Mouse (Mus musculus) CH12.LX (cell line): ENCODE measurements around the gene Prodh2. TPM values are rescaled to one million over a fixed set of nuclear protein-coding genes. Genes with fewer than 3 reads are reported as not detected.

Source experiments
- DNase-seq: peaks from one replicate; pipeline ENCODE4 v3.0.0-alpha.2; 2013; ENCODE audit errors: extremely low read depth
- H3K27ac ChIP-seq: 2 replicates; pipeline ENCODE4 v1.5.1; 2012; ENCODE audit warnings: low read depth, mild to moderate bottlenecking, control low read depth, moderate library complexity; ENCODE audit not compliant: insufficient read depth
- H3K27me3 ChIP-seq: replicated peaks from 2 replicates; pipeline ENCODE3; 2012; ENCODE audit warnings: inconsistent platforms
- H3K36me3 ChIP-seq, 2 experiments: replicated peaks in 1 of 2; 2 replicates each; pipeline versions ENCODE3 to v1.6.1; 2012; ENCODE audit warnings: inconsistent platforms in 1 of 2, low read length in 1 of 2, mild to moderate bottlenecking in 1 of 2, mixed read lengths in 1 of 2, moderate library complexity in 1 of 2; ENCODE audit not compliant: control insufficient read depth in 1 of 2, insufficient read depth in 1 of 2
- H3K4me1 ChIP-seq, 2 experiments: 2 replicates each; pipeline ENCODE4 v1.6.1; 2012; ENCODE audit warnings: inconsistent platforms in 1 of 2, moderate library complexity in 1 of 2; ENCODE audit not compliant: insufficient read depth in 2 of 2, control insufficient read depth in 1 of 2
- H3K4me2 ChIP-seq: 2 replicates; pipeline ENCODE4 v1.6.1; 2012; ENCODE audit warnings: low read depth, mild to moderate bottlenecking, control low read depth; ENCODE audit not compliant: poor library complexity, insufficient read depth, severe bottlenecking
- H3K4me3 ChIP-seq, 3 experiments: fragments of 150-350 bp in 1 of 3; sonication (generic) in 1 of 3; replicated peaks in 1 of 3; 2 replicates each; pipeline versions ENCODE3 to v1.5.1; 2011 to 2012; ENCODE audit warnings: low read depth in 2 of 3, low read length in 2 of 3, mild to moderate bottlenecking in 2 of 3, moderate library complexity in 2 of 3, control low read depth in 1 of 3, improper control_type of control experiment in 1 of 3, inconsistent platforms in 1 of 3, mixed read lengths in 1 of 3; ENCODE audit not compliant: poor library complexity in 1 of 3
- H3K79me2 ChIP-seq: replicated peaks from 2 replicates; pipeline ENCODE4 v1.6.1; 2012; ENCODE audit warnings: mild to moderate bottlenecking, moderate library complexity; ENCODE audit not compliant: control insufficient read depth, poor library complexity, insufficient read depth, severe bottlenecking; ENCODE audit errors: extremely low read depth
- H3K9ac ChIP-seq: 2 replicates; pipeline ENCODE4 v1.6.1; 2012; ENCODE audit warnings: low read depth, mild to moderate bottlenecking, control low read depth, moderate library complexity; ENCODE audit not compliant: insufficient read depth
- H3K9me3 ChIP-seq: replicated peaks from 2 replicates; pipeline ENCODE3; 2012; ENCODE audit warnings: low read length, inconsistent platforms, mixed read lengths
- CHD1 ChIP-seq: IDR thresholded peaks from 2 replicates; pipeline ENCODE4 v1.6.1; 2012; ENCODE audit warnings: low read depth, low read length, improper control_type of control experiment, inconsistent platforms
- CTCF ChIP-seq, 2 experiments: IDR thresholded peaks in 1 of 2; conservative IDR thresholded peaks in 1 of 2; 2 replicates each; pipeline ENCODE4 v1.5.1; 2011 to 2012; ENCODE audit warnings: low read depth in 2 of 2, low read length in 2 of 2, improper control_type of control experiment in 1 of 2, inconsistent platforms in 1 of 2, mild to moderate bottlenecking in 1 of 2, moderate library complexity in 1 of 2
- ETS1 ChIP-seq: conservative IDR thresholded peaks from 2 replicates; pipeline ENCODE4 v1.6.1; 2012; ENCODE audit warnings: low read depth, mild to moderate bottlenecking, inconsistent platforms, low read length, improper control_type of control experiment, moderate library complexity
- HCFC1 ChIP-seq: IDR thresholded peaks from 2 replicates; pipeline ENCODE4 v1.6.1; 2012; ENCODE audit warnings: low read depth, mild to moderate bottlenecking, inconsistent platforms, low read length, improper control_type of control experiment
- IRF4 ChIP-seq: IDR thresholded peaks from 2 replicates; pipeline ENCODE4 v1.6.1; 2014; ENCODE audit warnings: low read depth, mild to moderate bottlenecking, inconsistent platforms, low read length, improper control_type of control experiment
- JUN ChIP-seq: IDR thresholded peaks from 2 replicates; pipeline ENCODE4 v1.6.1; 2011; ENCODE audit warnings: low read depth, mild to moderate bottlenecking, low read length, improper control_type of control experiment, moderate library complexity; ENCODE audit not compliant: insufficient read depth
- JUND ChIP-seq: conservative IDR thresholded peaks from 2 replicates; pipeline ENCODE4 v1.6.1; 2011; ENCODE audit warnings: low read depth, low read length, improper control_type of control experiment
- MYC ChIP-seq: IDR thresholded peaks from 2 replicates; pipeline ENCODE4 v1.6.1; 2011; ENCODE audit warnings: low read depth, mild to moderate bottlenecking, improper control_type of control experiment, low read length
- NELFE ChIP-seq: IDR thresholded peaks from 2 replicates; pipeline ENCODE4 v1.6.1; 2011; ENCODE audit warnings: low read depth, low read length, improper control_type of control experiment
- NRF1 ChIP-seq: IDR thresholded peaks from 2 replicates; pipeline ENCODE4 v1.6.1; 2014; ENCODE audit warnings: low read depth, mild to moderate bottlenecking, inconsistent platforms, low read length, improper control_type of control experiment, moderate library complexity
- POLR2AphosphoS2 ChIP-seq: IDR thresholded peaks from 2 replicates; pipeline ENCODE4 v1.6.1; 2011; ENCODE audit warnings: low read depth, low read length, improper control_type of control experiment
- RAD21 ChIP-seq: IDR thresholded peaks from 2 replicates; pipeline ENCODE4 v1.6.1; 2011; ENCODE audit warnings: low read depth, mild to moderate bottlenecking, low read length, improper control_type of control experiment, moderate library complexity
- USF1 ChIP-seq: IDR thresholded peaks from 2 replicates; pipeline ENCODE4 v1.6.1; 2014; ENCODE audit warnings: low read depth, mild to moderate bottlenecking, inconsistent platforms, low read length, improper control_type of control experiment
- ZMIZ1 ChIP-seq: IDR thresholded peaks from 2 replicates; pipeline ENCODE4 v1.6.1; 2012; ENCODE audit warnings: low read depth, mild to moderate bottlenecking, inconsistent platforms, low read length, improper control_type of control experiment
- ZNF384 ChIP-seq: IDR thresholded peaks from 2 replicates; pipeline ENCODE4 v1.6.1; 2012; ENCODE audit warnings: low read depth, low read length, improper control_type of control experiment, inconsistent platforms
- dilution Hi-C: fragments of 300-500 bp; cut with MboI; formaldehyde crosslinking; loops from 2 replicates; pipeline ENCODE4 v1.14.3; 2020; ENCODE audit warnings: low sequenced_read_pairs; ENCODE audit not compliant: extremely low pct_unique_long_range_greater_than_20kb, extremely low pct_ligation_motif_present
- in situ Hi-C: fragments of 300-500 bp; cut with MboI; formaldehyde crosslinking; loops from 3 replicates; pipeline ENCODE4 v1.14.3; 2019; ENCODE audit warnings: low sequenced_read_pairs, low pct_ligation_motif_present, low pct_unique_long_range_greater_than_20kb, mixed read lengths
- polyA plus RNA-seq: library from polyadenylated mRNA; unstranded; fragments of >175 nt; gene quantifications from 2 replicates; pipeline ENCODE4 v1.2.1, GENCODE M21; 2012; ENCODE audit warnings: low read depth; ENCODE audit not compliant: insufficient read length
- total RNA-seq, 2 experiments: library from RNA; depleted of rRNA; stranded (reverse); fragments of 300-350 nt in 1 of 2; fragments of >200 nt in 1 of 2; gene quantifications; 2 replicates each; pipeline ENCODE4 v1.2.3; 2012 to 2014

Prodh2 gene
- total and polyA plus RNA-seq, 3 experiments, result not detected

DNA sequence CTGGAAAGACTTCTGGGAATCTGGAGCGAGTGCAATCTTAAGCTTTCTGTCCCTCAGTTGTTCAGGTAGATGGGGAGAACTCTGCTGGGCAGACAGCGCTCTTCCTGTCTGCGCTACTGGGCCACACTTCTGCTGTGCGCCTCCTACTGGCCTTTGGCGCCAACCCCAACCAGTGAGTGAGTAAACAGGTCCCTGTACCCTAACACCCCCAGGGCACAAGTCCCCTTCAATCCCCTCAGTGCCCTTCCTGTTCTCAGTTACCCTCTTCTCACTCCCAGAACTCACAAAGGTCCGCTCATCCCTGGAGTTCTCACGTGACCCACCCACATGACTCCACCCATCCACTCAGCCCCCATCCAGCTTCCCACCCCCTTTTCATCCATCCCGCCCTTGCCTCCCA is 24.9 kb downstream of the Prodh2 start:
- in situ Hi-C loops, result no loop called here
- no peak overlapping the region for H3K4me3 ChIP-seq
- peaks cover 16% of the 10 kb centered on the region for H3K27me3 ChIP-seq

DNA sequence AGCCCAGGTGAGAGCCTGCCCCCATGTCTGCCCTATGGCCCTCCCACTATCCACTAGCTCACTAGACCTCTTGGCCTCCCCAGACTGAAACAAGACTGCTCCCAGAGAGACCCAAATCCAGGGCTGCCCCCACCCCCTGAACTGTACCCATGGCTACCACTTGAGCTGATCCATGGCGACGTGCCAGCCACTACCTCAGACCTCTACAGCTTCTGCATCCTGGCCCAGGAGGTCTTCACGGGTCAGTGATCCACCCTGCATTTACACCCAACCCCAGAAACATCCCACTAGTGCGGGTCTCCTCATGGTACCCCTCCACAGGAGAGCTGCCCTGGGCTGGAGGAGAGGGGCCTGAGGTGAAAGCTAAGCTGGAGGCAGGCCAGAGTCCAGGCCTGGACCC is 27.0 kb downstream of the Prodh2 start:
- H3K4me3 ChIP-seq, result no peak overlapping the region
- H3K27ac ChIP-seq, result no peak overlapping the region
- H3K9ac ChIP-seq, result no peak overlapping the region
- H3K9me3 ChIP-seq, result no peaks in the 10 kb centered on the region
- TF ChIP-seq ZMIZ1, result no peak
- no peak for TF ChIP-seq HCFC1
- TF ChIP-seq ZNF384, result no peak
- no peak for TF ChIP-seq IRF4
- no peak for TF ChIP-seq USF1
- TF ChIP-seq JUND, result no peak
- no peak for TF ChIP-seq JUN
- TF ChIP-seq MYC, result no peak
- no peak for TF ChIP-seq NELFE
- no peak for TF ChIP-seq RAD21
- no peak for TF ChIP-seq CHD1
- dilution Hi-C loops (no loop called here), in situ Hi-C loops (no loop called here)
- peaks cover 0 to 27% of the 10 kb centered on the region in 2 experiments for H3K36me3 ChIP-seq
- H3K4me2 ChIP-seq, result no peak overlapping the region
- H3K27me3 ChIP-seq, result peaks cover 5% of the 10 kb centered on the region
- H3K79me2 ChIP-seq, result no peaks in the 10 kb centered on the region
- no peak for DNase-seq
- H3K4me1 ChIP-seq, result peaks cover 10 to 18% of the 10 kb centered on the region in 2 experiments

More for the DNA sequence above, 24.9 kb downstream of the Prodh2 start:
- no peaks in the 10 kb centered on the region for H3K79me2 ChIP-seq
- H3K9me3 ChIP-seq, result no peaks in the 10 kb centered on the region
- H3K4me2 ChIP-seq, result no peak overlapping the region
- no peak overlapping the region for H3K9ac ChIP-seq
- dilution Hi-C loops, result no loop called here
- H3K27ac ChIP-seq, result no peak overlapping the region
- no peak for TF ChIP-seq NRF1
- TF ChIP-seq CTCF (conservative IDR thresholded peaks at IDR 0.05 in 1 of 2, IDR thresholded peaks at IDR 0.05 in 1 of 2; ENCODE audit: low read depth in 2 of 2, low read length in 2 of 2), result peak in 1 of 2 experiments; percentile 42; a peak in 2 of 4 replicates
- no peak for TF ChIP-seq ETS1
- H3K36me3 ChIP-seq, result peaks cover 0 to 8% of the 10 kb centered on the region in 2 experiments
- DNase-seq, result no peak
- peaks cover 0 to 3% of the 10 kb centered on the region in 2 experiments; a peak in 1 of 4 replicates for H3K4me1 ChIP-seq

DNA sequence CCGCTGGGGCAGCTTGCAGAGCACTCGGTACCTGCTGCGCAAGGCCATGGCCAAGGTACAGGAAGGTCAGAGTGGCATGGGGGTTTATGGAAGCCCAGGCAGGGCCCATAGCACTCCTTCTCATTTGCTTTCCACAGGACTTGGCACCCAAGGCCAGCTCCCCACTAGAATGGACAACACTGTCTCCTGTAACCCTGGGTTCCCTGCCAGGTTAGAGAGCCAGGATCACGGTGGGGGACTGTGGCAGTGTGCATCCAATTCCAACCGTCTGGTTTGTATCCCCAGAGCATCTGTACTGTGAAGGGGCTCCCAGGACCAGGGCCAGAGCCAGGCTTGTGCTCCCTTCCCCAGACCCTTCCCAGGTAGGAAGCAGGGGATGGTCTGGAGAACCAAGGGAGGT is 27.4 kb downstream of the Prodh2 start:
- Histone ChIP-seq H3K27me3 (peaks cover 1% of the 10 kb centered on the region), H3K9ac (no peak overlapping the region), H3K4me1 (peaks cover 10 to 18% of the 10 kb centered on the region in 2 experiments), H3K4me3 (no peak overlapping the region), H3K9me3 (no peaks in the 10 kb centered on the region), H3K79me2 (no peaks in the 10 kb centered on the region), H3K4me2 (no peak overlapping the region), H3K36me3 (peaks cover 2 to 32% of the 10 kb centered on the region in 2 experiments), H3K27ac (no peak overlapping the region)
- no peak for TF ChIP-seq POLR2AphosphoS2
- no peak for TF ChIP-seq JUND
- TF ChIP-seq ZNF384, result no peak
- dilution Hi-C loops, result no loop called here
- DNase-seq, result no peak
- in situ Hi-C loops, result no loop called here
